9 mouse cellular contexts compared by ENCODE assay signal in the genomic region with DNA sequence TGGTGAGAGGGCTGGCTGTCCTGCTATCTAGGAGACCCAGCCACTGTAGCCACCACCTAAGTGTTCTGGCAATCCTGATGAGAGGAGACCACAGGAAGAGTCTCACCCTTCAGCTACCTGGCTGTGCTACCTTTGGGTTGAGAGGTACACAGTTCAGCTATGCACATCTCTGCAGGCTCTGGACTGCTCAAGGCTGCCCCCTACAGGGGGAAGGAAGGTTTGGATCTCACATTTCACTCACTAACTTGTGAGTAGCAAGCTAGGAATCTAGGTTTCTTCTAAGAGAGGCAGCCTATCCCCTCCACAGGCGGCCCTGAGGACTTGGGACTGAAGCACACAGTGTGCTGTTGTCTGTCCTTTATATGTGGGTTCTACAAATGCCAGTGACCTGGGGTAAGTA. TPM values are rescaled to one million over a fixed set of nuclear protein-coding genes. Genes with fewer than 3 reads are reported as not detected.
A peak's percentile ranks its signal among the peaks of the same experiment; 100 is the strongest.
DNase-seq lines count a peak whose midpoint lies in the region; ATAC-seq and TF ChIP-seq lines count a peak whose summit lies in the region.
"Had no signal": no experiment of that assay in that cellular context is flagged by ENCODE, and none has a peak within 500 bp of the region (broad histone marks: within the 10 kb centered on the region; RNA-seq: fewer than 3 reads in every experiment).

No protein-coding gene starts in this region.

- H3K36me3 ChIP-seq in heart, adult 2 months (ENCODE audit: control insufficient read depth, insufficient read depth, low read length): no peaks in the 10 kb centered on the region
- H3K36me3 ChIP-seq in heart, embryonic 11.5 days (ENCODE audit: control insufficient read depth, insufficient read depth, low read length): no peaks in the 10 kb centered on the region

- no peak overlapping the region for H3K27ac ChIP-seq in heart, adult 2 months
- H3K27ac ChIP-seq in heart, embryonic 11.5 days (ENCODE audit: low read depth, low read length): no peak overlapping the region

- H3K9ac ChIP-seq in heart, adult 2 months (ENCODE audit: low read depth, low read length): no peak overlapping the region
- no peak overlapping the region for H3K9ac ChIP-seq in heart, embryonic 11.5 days (ENCODE audit: low read depth, low read length)

- H3K4me2 ChIP-seq in heart, embryonic 11.5 days: no peak overlapping the region

- intact Hi-C loops in heart, adult 2 months (cut with DNase I): no loop called here

- WGBS in heart, adult 2 months: 38% methylated on average over 1 of the region's 1 CpGs
- 17% methylated on average over 1 of the region's 1 CpGs for WGBS in heart, embryonic 11.5 days (ENCODE audit: insufficient replicate concordance)

- ATAC-seq in heart, embryonic 11.5 days (replicated peaks; ENCODE audit: insufficient number of reproducible peaks, low FRiP score, low TSS enrichment): no peak

- no peak for DNase-seq in heart, adult 2 months
- peak; percentile 45 for DNase-seq in thymus, postnatal 14 days
- DNase-seq in thymus, postnatal 0 days (ENCODE audit: low spot score): no peak
- DNase-seq in kidney, postnatal 4 days: peak; percentile 47 to 62
- no peak for DNase-seq in frontal cortex, postnatal 10 days (ENCODE audit: low spot score in 2 of 2)
- no peak for DNase-seq in layer of hippocampus, postnatal 25 days (ENCODE audit: extremely low spot score in 1 of 2, low spot score in 1 of 2)
- DNase-seq in layer of hippocampus, adult 11-12 months (ENCODE audit: low spot score): no peak

- no peak overlapping the region for H3K4me3 ChIP-seq in heart, adult 2 months
- H3K4me3 ChIP-seq in heart, embryonic 11.5 days (ENCODE audit: low read depth, low read length): no peak overlapping the region
- H3K4me3 ChIP-seq: erythroblast, embryonic 14.5 days had no signal

- H3K79me2 ChIP-seq in heart, adult 2 months (replicated peaks; ENCODE audit: control insufficient read depth, insufficient read depth, low read length): no peaks in the 10 kb centered on the region

- no peak for TF ChIP-seq EP300 in heart, adult 2 months (IDR thresholded peaks at IDR 0.05; ENCODE audit: insufficient read depth, low read depth, low read length)

- H3K4me1 ChIP-seq in heart, adult 2 months (ENCODE audit: control insufficient read depth, insufficient read depth, low read length): no peaks in the 10 kb centered on the region
- H3K4me1 ChIP-seq in heart, embryonic 11.5 days (ENCODE audit: control insufficient read depth, insufficient read depth, low read length): no peaks in the 10 kb centered on the region

- H3K9me3 ChIP-seq in heart, embryonic 11.5 days (replicated peaks; ENCODE audit: control insufficient read depth, low read length): 0 out of 2 replicates have a peak, but pooled peaks cover 2% of the 10 kb centered on the region

- peak; percentile 60 for TF ChIP-seq CTCF in heart, adult 2 months (IDR thresholded peaks at IDR 0.05)

- H3K27me3 ChIP-seq in heart, adult 2 months (ENCODE audit: control insufficient read depth, insufficient read depth, low read length): no peaks in the 10 kb centered on the region
- peaks cover 30% of the 10 kb centered on the region for H3K27me3 ChIP-seq in heart, embryonic 11.5 days (ENCODE audit: control insufficient read depth, insufficient read depth, low read length)

- TF ChIP-seq POLR2A in heart, adult 2 months (IDR thresholded peaks at IDR 0.05; ENCODE audit: insufficient read depth, low read depth, low read length): no peak

RNA-seq across cellular contexts. Expression of gene Barx1, which starts 16.6 kb away (rescaled TPM):
- total RNA-seq in heart, adult 2 months (2021): not detected
- 0.14 TPM in 1 of 2 replicates, not detected in the other for polyA plus RNA-seq in heart, adult 2 months (2012; rRNA removed)
- polyA plus RNA-seq in heart, embryonic 11.5 days (2014; fragmentation: Nextera tagmentation; extraction: Ambion mirVana): 2.0 and 3.2 TPM in 2 replicates
- polyA plus RNA-seq in thymus, postnatal 0 days (2015; fragmentation: Nextera tagmentation; extraction: Ambion mirVana): 0.30 and 0.38 TPM in 2 replicates
- not detected for total RNA-seq in layer of hippocampus, postnatal 25 days (2021)
- polyA plus RNA-seq: erythroblast, embryonic 14.5 days had no signal

RNA-seq across cellular contexts. Expression of gene Ptpdc1, which starts 53.9 kb away (rescaled TPM):
- 1 to 10 TPM; 4.6 to 5.6 TPM for total RNA-seq in heart, adult 2 months (2021)
- 1.7 and 3.2 TPM in 2 replicates for polyA plus RNA-seq in heart, adult 2 months (2012; rRNA removed)
- polyA plus RNA-seq in heart, embryonic 11.5 days (2014; fragmentation: Nextera tagmentation; extraction: Ambion mirVana): 5.6 and 6.4 TPM in 2 replicates
- polyA plus RNA-seq in thymus, postnatal 0 days (2015; fragmentation: Nextera tagmentation; extraction: Ambion mirVana): 1.4 and 1.9 TPM in 2 replicates
- total RNA-seq in layer of hippocampus, postnatal 25 days (2021): 10 to 100 TPM; 40.2 to 44.1 TPM
- polyA plus RNA-seq: erythroblast, embryonic 14.5 days had no signal

Comparison
In these comparisons a context has a peak if more than half of its experiments do, and no peak if none do; other contexts are left out.
1. DNase-seq: peak in thymus, postnatal 14 days (single experiment) and kidney, postnatal 4 days (2 of 2); none in heart, adult 2 months (0 of 2), thymus, postnatal 0 days (single experiment), frontal cortex, postnatal 10 days (0 of 2), layer of hippocampus, postnatal 25 days (0 of 2) and layer of hippocampus, adult 11-12 months (single experiment).